Mouse (Mus musculus): ENCODE measurements at regions not wholly inside any gene's neighbourhood (a gene's known extent, or its start where the extent isn't known, plus 50 kb on each side); places are given as distances from the start of the nearest gene placed in this dataset.

- no peak for TF ChIP-seq CTCF (conservative IDR thresholded peaks at IDR 0.05; ENCODE audit: low read length)
- no peak for TF ChIP-seq NANOG (IDR thresholded peaks at IDR 0.05; ENCODE audit: borderline replicate concordance, low read length)
- no peak for TF ChIP-seq POU5F1 (IDR thresholded peaks at IDR 0.05; ENCODE audit: borderline replicate concordance, low read length)
These were observed 60.0 kb downstream of the Dact2 start for GRCm38 (mm10) chr17:14144082-14144481.

All from E14TG2a.4 (cell line).